21 mouse cellular contexts compared by ENCODE assay signal in the genomic region with DNA sequence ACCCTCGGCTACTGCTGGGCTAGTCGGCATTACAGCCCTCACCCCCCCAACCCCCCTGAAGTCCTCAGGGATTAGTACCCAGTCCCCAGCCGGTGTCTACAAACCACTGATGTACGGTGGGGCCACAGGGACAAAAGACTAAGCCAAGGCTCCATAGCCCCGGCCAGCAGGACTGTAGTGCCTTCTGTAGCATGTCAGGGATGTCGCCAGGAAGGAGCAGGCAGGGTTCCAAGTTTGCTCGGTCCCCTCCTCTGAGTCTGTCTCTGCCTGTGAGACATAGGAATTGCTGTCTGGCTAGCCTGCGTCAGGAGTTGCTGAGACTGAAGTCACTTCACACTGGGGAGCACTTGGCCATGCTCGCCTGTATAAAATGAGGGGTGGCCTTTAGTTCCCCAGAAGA. TPM values are rescaled to one million over a fixed set of nuclear protein-coding genes. Genes with fewer than 3 reads are reported as not detected.
"Had no signal": no experiment of that assay in that cellular context is flagged by ENCODE, and none has a peak within 500 bp of the region (broad histone marks: within the 10 kb centered on the region; RNA-seq: fewer than 3 reads in every experiment).

No protein-coding gene starts in this region.

- H3K4me2 ChIP-seq: kidney, embryonic 15.5 days; limb, embryonic 12.5 days; liver, embryonic 13.5 days; midbrain, embryonic 13.5 days; neural tube, embryonic 15.5 days had no signal

- DNase-seq: kidney, adult 18-20 months; liver; liver, embryonic 13.5 days; liver, postnatal 0 days; lung, postnatal 36 days; right cerebral cortex, postnatal 25 days; thymus, postnatal 36 days had no signal

- H3K27ac ChIP-seq: kidney, embryonic 15.5 days; layer of hippocampus, adult 2 months; limb, embryonic 12.5 days; liver, embryonic 13.5 days; midbrain, embryonic 13.5 days; neural tube, embryonic 15.5 days had no signal

- H3K9ac ChIP-seq: kidney, embryonic 15.5 days; limb, embryonic 12.5 days; liver, embryonic 13.5 days; liver, postnatal 0 days; midbrain, embryonic 13.5 days; neural tube, embryonic 15.5 days had no signal

- H3K4me3 ChIP-seq: kidney, embryonic 15.5 days; layer of hippocampus, adult 2 months; limb, embryonic 12.5 days; liver, embryonic 13.5 days; midbrain, embryonic 13.5 days; neural tube, embryonic 15.5 days had no signal

- H3K27me3 ChIP-seq: kidney, embryonic 15.5 days; limb, embryonic 12.5 days; liver, embryonic 13.5 days; midbrain, embryonic 13.5 days; neural tube, embryonic 15.5 days had no signal

- ATAC-seq: liver, postnatal 0 days; lung, postnatal 0 days; midbrain, embryonic 13.5 days had no signal

- H3K4me1 ChIP-seq: limb, embryonic 12.5 days; liver, embryonic 13.5 days; midbrain, embryonic 13.5 days; neural tube, embryonic 15.5 days had no signal

- H3K9me3 ChIP-seq: kidney, embryonic 15.5 days; limb, embryonic 12.5 days; liver, embryonic 13.5 days; midbrain, embryonic 13.5 days; neural tube, embryonic 15.5 days had no signal

RNA-seq across cellular contexts. Expression of a gene that starts 6.8 kb away (rescaled TPM):
- total RNA-seq: layer of hippocampus, adult 2 months; layer of hippocampus, postnatal 10 days; left cerebral cortex, postnatal 36 days; megakaryocyte progenitor cell, adult 5-6 weeks; midbrain, postnatal 0 days had no signal
- polyA plus RNA-seq: kidney, embryonic 15.5 days; limb, embryonic 12.5 days; liver, embryonic 13.5 days; liver, postnatal 0 days; lung, postnatal 0 days; midbrain, embryonic 13.5 days; midbrain, postnatal 0 days; neural tube, embryonic 11.5 days; neural tube, embryonic 15.5 days; small intestine, adult 2 months; stomach, embryonic 16.5 days; thymus, postnatal 0 days had no signal

RNA-seq across cellular contexts. Expression of a gene that starts 30.1 kb away (rescaled TPM):
- total RNA-seq: layer of hippocampus, adult 2 months; layer of hippocampus, postnatal 10 days; left cerebral cortex, postnatal 36 days; megakaryocyte progenitor cell, adult 5-6 weeks had no signal
- polyA plus RNA-seq: limb, embryonic 12.5 days; liver, embryonic 13.5 days; liver, postnatal 0 days; lung, postnatal 0 days; midbrain, embryonic 13.5 days; midbrain, postnatal 0 days; neural tube, embryonic 11.5 days had no signal
